Mouse (Mus musculus): Measurements from ENCODE around the gene Stard8. TPM values are rescaled to one million over a fixed set of nuclear protein-coding genes. Genes with fewer than 3 reads are reported as not detected.
"Not testable (repeated sequence)": the region's sequence is repeated elsewhere in the genome, so short reads cannot be mapped to it uniquely, and the experiment has no call there.

Stard8 gene
- total RNA-seq, 2 experiments from 2014 or later = 46.7 to 47.7 TPM

GRCm38 (mm10) chrX:99046360-99047055, 43.5 kb downstream of the Stard8 start:
- no peak for DNase-seq (ENCODE audit: low spot score in 2 of 2)

GRCm38 (mm10) chrX:99048111-99048510, 45.1 kb downstream of the Stard8 start:
- DNase-seq (ENCODE audit: low spot score in 2 of 2) = no peak

GRCm38 (mm10) chrX:99049247-99049646, 46.2 kb downstream of the Stard8 start:
- DNase-seq (ENCODE audit: low spot score in 2 of 2) = no peak

- DNase-seq (ENCODE audit: low spot score in 2 of 2) = no peak
These were observed 47.9 kb downstream of the Stard8 start for GRCm38 (mm10) chrX:99050736-99051481.

- DNase-seq (ENCODE audit: low spot score in 2 of 2) = no peak
These were observed 49.2 kb downstream of the Stard8 start for GRCm38 (mm10) chrX:99052255-99052654.

GRCm38 (mm10) chrX:99054512-99054911, 51.5 kb downstream of the Stard8 start:
- peak in 1 of 2 experiments; percentile 10 for DNase-seq (ENCODE audit: low spot score in 2 of 2)

- DNase-seq (ENCODE audit: low spot score in 2 of 2) = no peak
These were observed 54.9 kb downstream of the Stard8 start for GRCm38 (mm10) chrX:99057772-99058440.

GRCm38 (mm10) chrX:99059119-99059518, 56.1 kb downstream of the Stard8 start:
- no peak for DNase-seq (ENCODE audit: low spot score in 2 of 2)

GRCm38 (mm10) chrX:99065582-99065981, 62.5 kb downstream of the Stard8 start:
- DNase-seq (ENCODE audit: low spot score in 2 of 2) = no peak

- no peak for DNase-seq (ENCODE audit: low spot score in 2 of 2)
These were observed 63.5 kb downstream of the Stard8 start for GRCm38 (mm10) chrX:99066550-99066949.

GRCm38 (mm10) chrX:99067232-99067631, 64.2 kb downstream of the Stard8 start:
- no peak for DNase-seq (ENCODE audit: low spot score in 2 of 2)

GRCm38 (mm10) chrX:99067671-99068151, 64.7 kb downstream of the Stard8 start:
- DNase-seq (ENCODE audit: low spot score in 2 of 2) = no peak

GRCm38 (mm10) chrX:99071188-99071587, 68.1 kb downstream of the Stard8 start:
- no peak for DNase-seq (ENCODE audit: low spot score in 2 of 2)

- no peak for DNase-seq (ENCODE audit: low spot score in 2 of 2)
These were observed 69.5 kb downstream of the Stard8 start for GRCm38 (mm10) chrX:99072596-99072995.

- no peak for DNase-seq (ENCODE audit: low spot score in 2 of 2)
These were observed 72.1 kb downstream of the Stard8 start for GRCm38 (mm10) chrX:99075111-99075510.

- no peak for DNase-seq (ENCODE audit: low spot score in 2 of 2)
These were observed 73.4 kb downstream of the Stard8 start for GRCm38 (mm10) chrX:99076460-99076859.

- not testable (repeated sequence) for DNase-seq (ENCODE audit: low spot score in 2 of 2)
These were observed 75.4 kb downstream of the Stard8 start for GRCm38 (mm10) chrX:99078374-99078892.

GRCm38 (mm10) chrX:99092704-99093103, 89.7 kb downstream of the Stard8 start:
- DNase-seq (ENCODE audit: low spot score in 2 of 2) = no peak

- not testable (repeated sequence) for DNase-seq (ENCODE audit: low spot score in 2 of 2)
These were observed 108.2 kb downstream of the Stard8 start for GRCm38 (mm10) chrX:99111088-99111724.

GRCm38 (mm10) chrX:99119510-99119909, 116.5 kb downstream of the Stard8 start:
- DNase-seq (ENCODE audit: low spot score in 2 of 2) = no peak

All from gastrocnemius, postnatal 4 days (tissue).